Mouse (Mus musculus) embryonic fibroblast, embryonic 13.5 days (primary cell): ENCODE data around the gene P2rx6.
A peak's percentile ranks its signal among the peaks of the same experiment; 100 is the strongest.

Experiments
- CTCF ChIP-seq: IDR thresholded peaks from 2 replicates; pipeline ENCODE4 v1.5.1; 2011; ENCODE audit warnings: mild to moderate bottlenecking, control low read depth, low read length, moderate library complexity, borderline replicate concordance; ENCODE audit not compliant: insufficient read depth
- POLR2A ChIP-seq: IDR thresholded peaks from 2 replicates; pipeline ENCODE4 v1.6.1; 2011; ENCODE audit warnings: low read depth, mild to moderate bottlenecking, control low read depth, low read length, moderate library complexity

DNA sequence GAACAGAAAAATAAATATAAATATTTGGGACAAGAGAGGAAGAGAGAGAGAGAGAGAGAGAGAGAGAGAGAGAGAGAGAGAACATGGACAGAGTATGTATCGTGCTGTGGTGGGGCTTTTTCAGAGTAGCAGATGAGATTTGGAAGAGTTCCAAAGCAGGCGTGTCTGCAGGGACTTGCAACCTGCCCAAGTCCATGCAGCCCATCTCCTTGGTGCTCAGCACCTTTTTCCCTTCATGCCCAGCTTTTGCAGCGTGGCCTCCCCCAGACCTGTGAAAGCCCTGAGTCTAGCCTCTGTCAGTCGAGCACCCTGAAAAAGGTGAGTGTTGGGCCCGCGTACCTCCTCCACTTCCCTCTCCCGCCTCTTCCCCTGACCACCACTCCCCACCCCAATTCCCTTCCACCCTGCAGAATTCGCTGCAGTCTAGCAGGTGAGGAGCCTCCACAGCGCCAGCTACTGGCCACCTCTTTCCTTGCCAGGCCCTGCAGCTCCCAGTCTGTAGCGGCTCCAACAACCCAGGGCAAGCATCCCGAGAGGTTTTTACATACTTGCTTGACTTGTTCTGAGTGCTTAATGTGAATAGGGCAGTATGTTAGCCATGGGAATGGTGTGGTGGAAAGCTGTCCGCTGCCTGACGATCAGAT lies 56.4 kb downstream of the P2rx6 start:
- peak; percentile 55; the same call in 1 of the 2 replicates for TF ChIP-seq CTCF
- no peak for TF ChIP-seq POLR2A
